Mouse (Mus musculus): ENCODE measurements around the gene Wdfy3.

Wdfy3 gene

GRCm38 (mm10) chr5:101785921-101786614 lies 283.7 kb downstream of the Wdfy3 start:
- no peak for DNase-seq (ENCODE audit: low spot score in 2 of 2)

GRCm38 (mm10) chr5:101784787-101785186 lies 284.9 kb downstream of the Wdfy3 start:
- no peak for DNase-seq (ENCODE audit: low spot score in 2 of 2)

- DNase-seq (ENCODE audit: low spot score in 2 of 2), result no peak
Measured at GRCm38 (mm10) chr5:101784328-101784727, 285.4 kb downstream of the Wdfy3 start.

All from frontal cortex, postnatal 36 days (tissue).